Mouse (Mus musculus) liver, embryonic 16.5 days (tissue): Measurements from ENCODE around the gene Aatk. TPM values are rescaled to one million over a fixed set of nuclear protein-coding genes. Genes with fewer than 3 reads are reported as not detected.
A peak's percentile ranks its signal among the peaks of the same experiment; 100 is the strongest.

Experiments used
- ATAC-seq: fragments of 200-750 bp; cut with Nextera tagmentation; 2 replicates; pipeline ENCODE4 v1.8.0; 2017; ENCODE audit warnings: low read depth, mild to moderate bottlenecking, moderate number of reproducible peaks, moderate library complexity
- H3K27ac ChIP-seq: fragments of 300-500 bp; sonication (generic); 2 replicates; pipeline ENCODE4 v1.5.1; 2014; ENCODE audit warnings: mild to moderate bottlenecking, low read length
- H3K27me3 ChIP-seq: fragments of 300-500 bp; sonication (generic); 2 replicates; pipeline ENCODE4 v1.6.1; 2014; ENCODE audit warnings: low read depth, low read length, mixed read lengths; ENCODE audit not compliant: control insufficient read depth, insufficient read depth
- H3K36me3 ChIP-seq: fragments of 300-500 bp; sonication (generic); 2 replicates; pipeline ENCODE4 v1.6.1; 2014; ENCODE audit warnings: mild to moderate bottlenecking; ENCODE audit not compliant: control insufficient read depth, insufficient read depth
- H3K4me1 ChIP-seq: fragments of 300-500 bp; sonication (generic); 2 replicates; pipeline ENCODE4 v1.6.1; 2014; ENCODE audit warnings: low read depth, low read length, mixed read lengths; ENCODE audit not compliant: control insufficient read depth
- H3K4me2 ChIP-seq: fragments of 300-500 bp; sonication (generic); 2 replicates; pipeline ENCODE4 v1.6.1; 2014; ENCODE audit warnings: low read depth, low read length, mixed read lengths
- H3K4me3 ChIP-seq: fragments of 300-500 bp; sonication (generic); 2 replicates; pipeline ENCODE4 v1.5.1; 2014; ENCODE audit warnings: low read depth, mild to moderate bottlenecking, low read length
- H3K9ac ChIP-seq: fragments of 300-500 bp; sonication (generic); 2 replicates; pipeline ENCODE4 v1.6.1; 2014; ENCODE audit warnings: low read depth, low read length
- H3K9me3 ChIP-seq: fragments of 300-500 bp; sonication (generic); replicated peaks from 2 replicates; pipeline ENCODE4 v1.6.1; 2016; ENCODE audit warnings: low read length; ENCODE audit not compliant: control insufficient read depth
- WGBS: fragments of 180-500 bp; shearing (Covaris S2); extraction: QIAGEN DNeasy Blood & Tissue Kit; methylation state at CpG from one replicate; pipeline ENCODE4 v1.1.7; 2014; ENCODE audit not compliant: insufficient replicate concordance; 5-methylcytosine and 5-hydroxymethylcytosine counted together
- polyA plus RNA-seq: library from polyadenylated mRNA; unstranded; fragments of >200 nt; fragmentation: Nextera tagmentation; extraction: Ambion mirVana; gene quantifications from 2 replicates; pipeline ENCODE4 v1.2.1, GENCODE M21; 2015

The Aatk gene
- polyA plus RNA-seq, result 0.48 and 0.67 TPM in 2 replicates

GRCm38 (mm10) chr11:120046553-120047191 lies at the start of gene Aatk:
Aatk (minus strand) TSS chr11:120047167.
- Histone ChIP-seq H3K9me3 (no peaks in the 10 kb centered on the region), H3K4me2 (peak within 1 kb of the TSS; percentile 57), H3K27me3 (peaks cover 40% of the 10 kb centered on the region), H3K36me3 (no peaks in the 10 kb centered on the region), H3K4me1 (no peaks in the 10 kb centered on the region; the same call in none of the 2 replicates), H3K4me3 (peak within 1 kb of the TSS; percentile 41), H3K9ac (no peak within 1 kb of the TSS; the same call in 1 of the 2 replicates), H3K27ac (no peak within 1 kb of the TSS)
- 4% methylated on average over 60 of the region's 63 CpGs for WGBS
- ATAC-seq, result no peak

GRCm38 (mm10) chr11:120092817-120093591 lies 46.0 kb upstream of the Aatk start:
- Histone ChIP-seq H3K4me1 (peaks cover 8% of the 10 kb centered on the region), H3K4me3 (no peak overlapping the region), H3K27ac (no peak overlapping the region), H3K9me3 (no peaks in the 10 kb centered on the region), H3K27me3 (no peaks in the 10 kb centered on the region), H3K9ac (no peak overlapping the region), H3K4me2 (no peak overlapping the region), H3K36me3 (peaks cover 15% of the 10 kb centered on the region)
- ATAC-seq, result no peak
- WGBS, result 79% methylated on average over 23 of the region's 23 CpGs

- peaks cover 12% of the 10 kb centered on the region for H3K4me1 ChIP-seq
- no peak overlapping the region for H3K27ac ChIP-seq
- H3K4me3 ChIP-seq, result no peak overlapping the region
- H3K27me3 ChIP-seq, result no peaks in the 10 kb centered on the region
- WGBS, result 76% methylated on average over 4 of the region's 4 CpGs
- no peak overlapping the region for H3K9ac ChIP-seq
- H3K9me3 ChIP-seq, result no peaks in the 10 kb centered on the region
- H3K36me3 ChIP-seq, result peaks cover 15% of the 10 kb centered on the region
- ATAC-seq, result no peak
- no peak overlapping the region for H3K4me2 ChIP-seq
Measured at GRCm38 (mm10) chr11:120090661-120091060, 43.7 kb upstream of the Aatk start.

GRCm38 (mm10) chr11:120086702-120087152 lies 39.8 kb upstream of the Aatk start, which contains the start of gene Cep131:
Cep131 (minus strand) TSS chr11:120086827.
- Histone ChIP-seq H3K27me3 (no peaks in the 10 kb centered on the region), H3K27ac (peak within 1 kb of the TSS; percentile 62; the same call in 1 of the 2 replicates), H3K4me2 (peak within 1 kb of the TSS; percentile 97), H3K4me3 (peak within 1 kb of the TSS; percentile 87), H3K9me3 (no peaks in the 10 kb centered on the region), H3K9ac (peak within 1 kb of the TSS; percentile 91), H3K36me3 (no peaks in the 10 kb centered on the region; the same call in 1 of the 2 replicates), H3K4me1 (peaks cover 12% of the 10 kb centered on the region)
- under 1% methylated on average over 34 of the region's 42 CpGs for WGBS
- peak; percentile 99 for ATAC-seq

GRCm38 (mm10) chr11:120085891-120086627 lies 39.1 kb upstream of the Aatk start:
- Histone ChIP-seq H3K4me1 (peaks cover 12% of the 10 kb centered on the region), H3K36me3 (no peaks in the 10 kb centered on the region), H3K27me3 (no peaks in the 10 kb centered on the region), H3K27ac (peak overlapping the region; percentile 62; the same call in 1 of the 2 replicates), H3K4me3 (peak overlapping the region; percentile 87), H3K9ac (peak overlapping the region; percentile 91), H3K9me3 (no peaks in the 10 kb centered on the region), H3K4me2 (peak overlapping the region; percentile 97)
- peak; percentile 25 for ATAC-seq
- WGBS, result under 1% methylated on average over 25 of the region's 25 CpGs

GRCm38 (mm10) chr11:120080282-120080681 lies 33.3 kb upstream of the Aatk start:
- H3K27ac ChIP-seq, result no peak overlapping the region
- H3K4me2 ChIP-seq, result no peak overlapping the region
- H3K36me3 ChIP-seq, result no peaks in the 10 kb centered on the region
- H3K9ac ChIP-seq, result no peak overlapping the region
- ATAC-seq, result no peak
- H3K27me3 ChIP-seq, result no peaks in the 10 kb centered on the region
- no peak overlapping the region for H3K4me3 ChIP-seq
- 76% methylated on average over 6 of the region's 6 CpGs for WGBS
- no peaks in the 10 kb centered on the region for H3K9me3 ChIP-seq
- no peaks in the 10 kb centered on the region for H3K4me1 ChIP-seq

- no peaks in the 10 kb centered on the region for H3K27me3 ChIP-seq
- no peak overlapping the region for H3K4me3 ChIP-seq
- no peak overlapping the region for H3K27ac ChIP-seq
- no peak for ATAC-seq
- H3K36me3 ChIP-seq, result no peaks in the 10 kb centered on the region
- no peaks in the 10 kb centered on the region for H3K4me1 ChIP-seq
- no peaks in the 10 kb centered on the region for H3K9me3 ChIP-seq
- H3K4me2 ChIP-seq, result no peak overlapping the region
- no peak overlapping the region for H3K9ac ChIP-seq
- 59% methylated on average over 3 of the region's 3 CpGs for WGBS
Measured at GRCm38 (mm10) chr11:120076191-120076590, 29.2 kb upstream of the Aatk start.

GRCm38 (mm10) chr11:120072986-120073647 lies 26.1 kb upstream of the Aatk start:
- Histone ChIP-seq H3K27me3 (no peaks in the 10 kb centered on the region), H3K4me3 (no peak overlapping the region), H3K27ac (no peak overlapping the region), H3K9ac (no peak overlapping the region), H3K9me3 (no peaks in the 10 kb centered on the region), H3K4me2 (no peak overlapping the region), H3K36me3 (no peaks in the 10 kb centered on the region), H3K4me1 (no peaks in the 10 kb centered on the region)
- ATAC-seq, result no peak
- 74% methylated on average over 9 of the region's 9 CpGs for WGBS
